Mouse (Mus musculus): ENCODE data around the gene Srarp.

- TF ChIP-seq CTCF (IDR thresholded peaks at IDR 0.05) (no peak), EP300 (IDR thresholded peaks at IDR 0.05; ENCODE audit: insufficient read depth, low read depth, low read length) (no peak), POLR2A (IDR thresholded peaks at IDR 0.05; ENCODE audit: insufficient read depth, low read depth, low read length) (no peak)
Measured at GRCm38 (mm10) chr4:141461088-141461487, 25.2 kb upstream of the Srarp start.

Measured in heart, adult 2 months (tissue).